Mouse (Mus musculus): Measurements from ENCODE around the gene Cers3. TPM values are rescaled to one million over a fixed set of nuclear protein-coding genes. Genes with fewer than 3 reads are reported as not detected.

Cers3 gene
- total RNA-seq, 2 experiments from 2014 or later = 0.32 to 0.61 TPM

DNA sequence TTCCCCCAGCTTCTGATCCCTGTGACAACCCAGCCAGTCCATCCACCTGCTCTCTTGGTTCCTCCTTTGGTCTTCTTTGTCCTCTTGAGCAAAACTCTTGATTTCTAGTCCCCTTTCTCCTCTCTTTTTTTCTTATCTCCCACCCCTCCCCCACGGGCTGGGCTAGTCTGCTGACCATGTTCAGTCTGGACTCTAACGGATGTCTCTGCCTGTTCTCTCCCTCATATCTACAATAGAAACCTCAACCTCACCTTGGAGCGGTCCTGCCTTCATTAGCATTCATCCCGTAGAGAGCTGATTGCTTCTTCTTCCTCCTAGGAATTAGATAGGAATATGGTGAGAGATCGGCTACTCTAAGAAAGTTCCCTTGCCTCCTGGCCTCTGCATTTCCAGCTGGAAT is 87.5 kb downstream of the Cers3 start:
- no peak for TF ChIP-seq CTCF (conservative IDR thresholded peaks at IDR 0.05)
- no peak overlapping the region for H3K4me3 ChIP-seq
- no peak for DNase-seq (ENCODE audit: low spot score in 2 of 2)
- H3K27ac ChIP-seq = no peak overlapping the region

DNA sequence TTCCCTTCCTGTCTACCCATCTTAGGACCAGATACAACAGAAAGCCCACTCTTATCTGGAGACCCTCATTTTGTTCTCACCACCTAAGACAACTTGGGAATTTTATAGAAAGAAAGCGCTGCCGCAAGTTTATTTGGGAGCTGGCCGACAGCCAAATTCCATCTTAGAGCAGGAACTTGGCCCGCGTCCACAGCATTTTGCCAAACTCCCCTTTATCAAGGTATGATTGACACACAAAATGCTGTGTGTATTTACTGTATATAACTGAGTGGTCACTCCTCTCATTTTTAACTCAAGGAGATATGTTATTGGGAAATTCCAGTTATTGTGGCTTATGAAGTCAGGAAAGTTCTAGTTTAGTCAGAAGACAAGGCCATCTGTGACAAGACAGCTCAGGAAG is 88.0 kb downstream of the Cers3 start:
- no peak for DNase-seq (ENCODE audit: low spot score in 2 of 2)
- H3K27ac ChIP-seq = no peak overlapping the region
- H3K4me3 ChIP-seq = no peak overlapping the region
- TF ChIP-seq CTCF (conservative IDR thresholded peaks at IDR 0.05) = no peak

DNA sequence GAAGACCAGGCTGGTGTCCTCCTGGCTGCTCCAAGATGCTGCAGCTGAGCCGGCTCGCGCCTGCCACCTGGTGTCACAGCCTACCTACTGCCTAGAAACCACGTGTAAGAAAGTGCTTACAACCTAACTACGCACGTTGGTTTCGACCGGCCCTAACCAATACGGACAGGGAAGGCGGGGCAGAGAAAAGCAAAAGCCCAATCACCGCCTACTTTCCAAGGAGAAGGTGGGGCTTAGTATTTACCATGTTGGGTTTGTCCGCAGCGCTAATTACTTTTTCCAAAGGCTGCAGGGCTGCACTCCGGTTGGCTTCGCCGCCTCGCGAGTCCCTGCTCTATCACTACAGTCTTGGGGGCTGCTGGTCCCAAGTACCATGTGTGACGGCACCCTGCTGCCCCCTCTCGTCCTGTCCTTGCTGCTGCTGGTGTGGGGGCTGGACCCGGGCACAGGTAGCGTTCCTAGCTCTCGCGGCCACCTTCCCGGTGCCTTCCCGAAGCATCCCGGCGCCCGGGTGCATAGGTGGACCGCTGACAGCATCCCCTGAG is 96.2 kb downstream of the Cers3 start, which contains the start of gene Adamts17:
Gene Adamts17 (plus strand): TSS at position 273 of the 545 bp plus-strand sequence.
- peak; percentile 93 for TF ChIP-seq CTCF (conservative IDR thresholded peaks at IDR 0.05)
- Histone ChIP-seq H3K4me3 (peak within 1 kb of the TSS; percentile 87), H3K27ac (peak within 1 kb of the TSS; percentile 93)
- DNase-seq (ENCODE audit: low spot score in 2 of 2) = peak; percentile 90 to 97

DNA sequence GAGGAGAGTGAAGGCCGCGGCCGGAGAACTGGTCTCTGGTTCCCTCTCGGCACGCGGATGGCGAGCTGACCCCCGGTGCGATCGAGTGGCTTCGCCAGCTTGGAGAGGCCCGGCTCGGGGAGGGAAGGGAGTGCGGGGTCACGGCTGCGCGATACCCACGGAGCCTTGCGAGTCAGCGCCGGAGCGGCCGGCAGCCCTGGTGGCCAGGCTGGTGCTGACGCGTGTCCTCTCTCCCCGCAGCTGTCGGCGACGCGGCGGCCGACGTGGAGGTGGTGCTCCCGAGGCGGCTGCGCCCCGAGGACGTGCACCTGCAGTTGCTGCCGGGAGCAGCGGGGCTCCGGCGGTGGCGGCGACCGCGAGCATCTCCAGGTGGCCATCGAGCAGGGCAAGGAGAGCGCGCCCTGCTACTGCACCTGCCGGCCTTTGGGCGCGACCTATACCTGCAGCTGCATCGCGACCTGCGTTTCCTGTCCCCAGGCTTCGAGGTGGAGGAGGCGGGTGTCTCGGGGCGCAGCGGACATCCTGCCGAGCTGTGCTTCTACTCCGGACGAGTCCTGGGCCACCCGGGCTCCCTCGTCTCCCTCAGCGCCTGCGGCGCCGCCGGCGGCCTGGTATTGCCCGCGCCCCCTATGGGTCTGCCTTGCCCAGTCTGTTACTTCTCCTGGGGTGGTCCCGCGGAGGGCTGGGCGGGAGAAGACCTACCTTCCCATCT is 96.9 kb downstream of the Cers3 start:
- peak overlapping the region; percentile 93 for H3K27ac ChIP-seq
- TF ChIP-seq CTCF (conservative IDR thresholded peaks at IDR 0.05) = peak; percentile 72
- peak in 1 of 2 experiments; percentile 51 for DNase-seq (ENCODE audit: low spot score in 2 of 2)

DNA sequence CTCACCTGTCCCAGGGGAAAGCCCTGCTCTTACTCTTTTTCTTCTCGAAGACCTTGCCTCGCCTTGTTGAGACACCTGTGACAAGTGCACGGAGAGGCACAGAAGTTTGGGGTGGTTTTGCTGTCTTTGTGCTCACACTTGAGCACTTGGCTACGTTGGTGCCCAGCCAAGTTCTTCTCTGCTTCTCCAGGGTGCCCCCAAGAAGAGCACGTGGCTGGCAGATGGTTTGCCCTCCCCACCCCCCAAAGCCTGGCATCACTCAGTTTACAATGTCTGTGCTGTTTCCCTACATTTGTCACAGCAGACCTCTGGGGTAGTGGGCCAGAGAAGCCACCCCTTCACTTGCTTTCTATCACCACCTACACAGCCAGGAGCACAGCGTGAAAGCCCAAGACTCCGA is 97.9 kb downstream of the Cers3 start:
- peak; percentile 41 to 54 for DNase-seq (ENCODE audit: low spot score in 2 of 2)
- TF ChIP-seq CTCF (conservative IDR thresholded peaks at IDR 0.05) = no peak
- Histone ChIP-seq H3K27ac (peak overlapping the region; percentile 93), H3K4me3 (peak overlapping the region; percentile 87)

More for the DNA sequence above, 96.9 kb downstream of the Cers3 start:
- H3K4me3 ChIP-seq = peak overlapping the region; percentile 87

DNA sequence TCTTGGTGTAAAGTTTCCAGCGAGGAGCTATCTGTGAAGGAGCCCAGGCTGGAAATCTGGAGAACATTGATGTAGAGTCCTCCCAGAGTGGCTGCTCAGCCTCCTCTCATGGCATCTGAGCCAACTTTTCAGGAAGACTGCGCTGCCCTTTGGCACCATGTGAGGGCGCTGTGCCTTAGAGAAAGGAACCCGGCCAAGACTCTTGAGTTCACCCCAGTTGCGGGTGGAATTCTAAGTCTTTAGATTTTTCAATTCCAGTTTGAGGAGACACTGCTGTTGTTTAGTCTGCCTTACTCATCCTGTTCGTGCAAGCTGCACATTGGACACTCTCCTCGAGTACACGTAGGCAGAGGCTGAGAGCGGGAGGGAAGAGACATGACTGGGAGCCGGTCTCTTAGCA is 98.7 kb downstream of the Cers3 start:
- H3K27ac ChIP-seq = peak overlapping the region; percentile 76
- H3K4me3 ChIP-seq = peak overlapping the region; percentile 87
- TF ChIP-seq CTCF (conservative IDR thresholded peaks at IDR 0.05) = peak; percentile 94
- DNase-seq (ENCODE audit: low spot score in 2 of 2) = peak; percentile 83 to 90

DNA sequence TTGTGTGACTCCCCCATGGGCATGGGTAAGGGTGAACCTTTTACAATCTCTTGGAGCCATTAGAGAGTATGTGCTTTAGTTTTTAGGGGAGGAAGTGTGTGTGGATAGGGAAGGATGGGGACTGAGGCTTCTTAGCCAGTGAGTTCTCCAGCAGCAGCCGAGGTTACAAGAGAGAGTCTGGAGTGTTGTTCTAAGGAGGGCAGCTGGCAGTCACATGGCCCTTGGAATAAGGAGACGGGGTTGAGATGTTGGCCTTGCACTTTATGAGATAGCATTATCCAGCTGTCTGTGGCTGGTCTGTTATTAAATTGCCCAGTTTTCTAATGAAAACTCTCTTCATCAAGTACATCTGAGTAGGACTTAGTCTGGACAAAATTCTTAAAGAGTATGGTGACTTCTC is 100.5 kb downstream of the Cers3 start:
- Histone ChIP-seq H3K27ac (no peak overlapping the region), H3K4me3 (no peak overlapping the region)
- no peak for TF ChIP-seq CTCF (conservative IDR thresholded peaks at IDR 0.05)
- DNase-seq (ENCODE audit: low spot score in 2 of 2) = no peak

DNA sequence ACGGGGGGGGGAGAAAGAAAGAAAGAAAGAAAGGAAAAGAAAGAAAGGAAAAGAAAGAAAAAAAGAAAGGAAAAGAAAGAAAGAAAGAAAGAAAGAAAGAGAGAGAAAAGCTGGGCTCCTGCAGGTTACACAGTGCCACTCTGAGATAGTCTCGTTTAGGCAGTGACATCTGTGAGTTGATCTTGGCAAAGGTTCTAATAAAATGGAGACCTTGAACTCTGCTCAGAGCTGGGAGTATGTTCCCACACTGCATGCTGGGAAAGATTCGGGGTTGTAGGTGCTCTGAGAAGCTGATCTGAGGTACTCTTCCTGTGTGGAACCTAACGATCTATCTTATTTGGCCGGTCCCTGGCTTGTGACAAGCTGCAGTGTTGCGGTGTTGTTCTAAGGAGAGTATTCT is 103.3 kb downstream of the Cers3 start:
- no peak for TF ChIP-seq CTCF (conservative IDR thresholded peaks at IDR 0.05)
- DNase-seq (ENCODE audit: low spot score in 2 of 2) = no peak
- H3K27ac ChIP-seq = no peak overlapping the region
- H3K4me3 ChIP-seq = no peak overlapping the region

DNA sequence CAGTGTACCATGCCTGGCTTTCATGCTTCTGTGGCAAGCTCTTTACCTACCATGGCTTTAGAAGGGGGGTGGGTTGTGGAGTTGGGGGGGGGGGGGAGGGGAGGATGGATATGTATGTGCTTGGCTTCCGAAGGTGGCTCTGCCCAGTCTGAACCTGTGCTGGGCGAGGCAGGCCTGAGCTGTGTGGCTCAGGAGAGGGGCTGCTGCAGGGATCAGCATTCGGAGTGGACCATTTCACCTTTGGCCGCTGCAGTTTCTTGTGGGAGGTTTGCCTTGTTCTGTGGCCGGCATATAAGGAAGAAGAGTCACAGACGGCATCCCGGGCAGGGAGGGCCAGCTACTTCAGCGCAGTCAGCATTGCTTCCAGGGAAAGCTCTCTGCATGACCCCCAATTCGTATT is 104.0 kb downstream of the Cers3 start:
- H3K4me3 ChIP-seq = no peak overlapping the region
- no peak for DNase-seq (ENCODE audit: low spot score in 2 of 2)

DNA sequence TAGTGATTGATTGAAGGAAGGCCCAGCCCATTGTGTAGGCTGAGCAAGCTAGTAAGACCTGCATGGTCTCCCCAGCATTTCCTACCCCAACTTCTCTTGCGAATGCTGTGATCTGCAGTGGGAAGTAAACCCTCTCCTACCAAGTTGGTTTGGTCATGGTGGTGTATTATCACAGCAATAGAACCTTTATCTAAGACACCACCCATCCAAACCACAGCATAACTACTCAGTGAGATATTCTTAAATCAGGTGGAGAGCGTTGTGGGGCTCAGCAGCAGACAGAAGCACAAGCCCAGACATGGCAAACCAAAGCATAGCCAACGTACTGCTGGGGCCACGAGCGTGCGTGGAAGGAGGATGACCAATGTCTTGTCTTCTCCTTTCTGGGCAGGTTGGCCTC is 106.0 kb downstream of the Cers3 start:
- no peak overlapping the region for H3K27ac ChIP-seq
- no peak overlapping the region for H3K4me3 ChIP-seq
- no peak for TF ChIP-seq CTCF (conservative IDR thresholded peaks at IDR 0.05)
- no peak for DNase-seq (ENCODE audit: low spot score in 2 of 2)

More for the DNA sequence above, 104.0 kb downstream of the Cers3 start:
- no peak overlapping the region for H3K27ac ChIP-seq
- no peak for TF ChIP-seq CTCF (conservative IDR thresholded peaks at IDR 0.05)

DNA sequence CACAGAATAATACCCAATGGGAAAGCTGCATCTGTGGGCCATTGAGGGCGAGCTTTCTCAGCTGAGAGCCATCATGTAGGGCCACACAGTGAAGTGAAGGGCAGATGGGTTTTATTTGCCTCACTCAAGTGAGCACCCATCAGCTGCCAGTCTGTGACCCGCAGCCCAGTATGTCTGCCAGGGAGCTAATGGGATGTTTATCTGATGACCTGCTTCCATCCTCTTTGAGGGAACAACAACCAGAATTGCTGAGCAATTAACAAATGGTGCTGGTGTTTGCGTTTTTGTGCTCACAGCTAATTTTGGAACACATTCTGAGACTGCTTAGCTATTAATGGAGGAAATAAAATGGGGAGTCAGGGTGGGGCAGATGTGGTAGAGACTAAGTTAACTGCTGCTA is 108.9 kb downstream of the Cers3 start:
- Histone ChIP-seq H3K4me3 (no peak overlapping the region), H3K27ac (0 out of 2 replicates have a peak overlapping the region, but pooled peaks have one; percentile 15)
- DNase-seq (ENCODE audit: low spot score in 2 of 2) = no peak
- no peak for TF ChIP-seq CTCF (conservative IDR thresholded peaks at IDR 0.05)

DNA sequence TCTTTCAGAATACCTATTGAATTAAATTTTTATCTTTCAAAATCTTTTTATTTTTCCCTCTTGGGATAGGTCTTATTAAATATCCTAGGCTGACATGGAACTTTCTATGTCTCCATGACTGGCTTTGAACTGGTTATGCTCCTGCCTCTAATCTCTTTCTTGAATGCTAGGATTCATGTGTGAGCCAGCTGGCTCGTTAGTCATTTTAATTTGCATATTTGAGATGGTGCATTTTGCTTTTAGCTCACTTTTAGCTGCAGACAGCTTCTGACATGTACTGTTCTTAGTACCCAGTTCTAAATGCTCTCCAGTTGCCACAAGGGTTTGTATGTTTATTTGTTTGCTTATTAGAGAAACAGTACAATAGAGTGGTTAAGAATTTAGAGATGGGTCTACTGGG is 114.3 kb downstream of the Cers3 start:
- TF ChIP-seq CTCF (conservative IDR thresholded peaks at IDR 0.05) = no peak
- no peak for DNase-seq (ENCODE audit: low spot score in 2 of 2)
- Histone ChIP-seq H3K27ac (peak overlapping the region; percentile 53; the same call in 1 of the 2 replicates), H3K4me3 (no peak overlapping the region)

DNA sequence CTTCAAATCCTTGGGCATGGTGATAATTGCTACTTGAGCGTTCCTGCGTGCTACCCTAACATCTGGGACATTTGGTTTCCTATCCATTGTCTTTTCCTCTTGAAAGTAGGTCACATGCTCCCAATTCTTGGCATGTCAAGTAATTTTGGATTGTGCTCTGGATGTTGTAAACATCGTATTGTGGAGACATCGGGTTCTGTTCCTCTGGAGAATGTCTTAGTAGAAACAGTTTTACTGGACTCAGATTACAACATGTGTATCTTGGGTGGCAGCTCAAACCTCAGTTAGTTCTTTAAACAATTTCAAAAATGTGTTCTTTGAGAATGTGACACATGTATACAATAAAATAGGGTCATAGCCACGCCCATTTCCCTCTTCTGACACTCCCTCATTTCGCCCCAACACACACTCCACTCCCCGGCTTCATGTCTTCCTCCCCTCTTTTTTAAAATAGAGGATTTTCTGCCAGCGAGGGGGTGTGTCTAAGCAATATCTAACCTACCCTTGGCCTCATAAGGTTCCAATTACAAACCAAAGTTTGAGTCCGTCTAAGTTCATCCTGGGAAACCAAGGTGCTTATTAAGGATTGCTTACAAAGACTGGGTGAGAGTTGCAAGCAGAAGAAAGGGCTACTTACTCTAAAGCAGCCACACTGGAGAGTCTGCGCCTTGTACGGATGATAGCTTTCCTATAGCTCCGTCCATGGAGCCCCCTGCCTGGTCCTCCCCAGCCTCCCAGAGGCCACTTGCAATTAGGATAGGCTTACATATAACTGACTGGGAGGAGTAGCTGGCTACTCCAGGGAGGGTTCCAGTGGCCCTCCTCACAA is 115.2 kb downstream of the Cers3 start:
- no peak for DNase-seq (ENCODE audit: low spot score in 2 of 2)
- Histone ChIP-seq H3K27ac (peak overlapping the region; percentile 53), H3K4me3 (no peak overlapping the region)
- no peak for TF ChIP-seq CTCF (conservative IDR thresholded peaks at IDR 0.05)
